Mouse (Mus musculus): ENCODE measurements around the gene Hes5.

Hes5 gene

GRCm38 (mm10) chr4:154922931-154923330, 37.8 kb upstream of the Hes5 start:
- no peaks in the 10 kb centered on the region for H3K9me3 ChIP-seq (ENCODE audit: low read length)
- TF ChIP-seq CTCF (conservative IDR thresholded peaks at IDR 0.05; ENCODE audit: low read length) = no peak
- H3K27me3 ChIP-seq (ENCODE audit: insufficient read depth, low read length) = peaks cover 27% of the 10 kb centered on the region
- peaks cover 22% of the 10 kb centered on the region for H3K4me1 ChIP-seq (replicated peaks; ENCODE audit: low read depth, low read length)
- H3K4me3 ChIP-seq (replicated peaks; ENCODE audit: low read length) = no peak overlapping the region
- no peaks in the 10 kb centered on the region for H3K36me3 ChIP-seq (ENCODE audit: insufficient read depth, low read length)

DNA sequence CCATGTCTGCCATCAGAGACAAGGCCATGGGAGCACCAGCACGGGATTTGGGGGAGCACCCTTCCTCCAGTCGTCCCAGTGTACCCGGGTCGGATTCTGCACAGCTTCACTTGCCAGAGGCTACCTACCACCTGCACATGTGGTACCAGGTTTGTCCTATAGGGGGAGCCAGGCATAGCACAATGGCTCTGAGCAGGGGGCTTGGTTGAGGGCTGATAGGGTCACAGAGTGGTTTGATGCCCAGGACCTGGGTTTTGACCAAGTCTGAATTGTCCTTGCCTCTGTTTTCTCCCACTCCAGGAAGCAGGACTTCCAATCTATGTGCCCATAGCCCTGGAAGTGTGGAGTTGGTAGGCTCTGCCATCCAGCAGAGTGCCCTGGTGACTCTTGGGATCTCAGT, 35.3 kb upstream of the Hes5 start:
- Histone ChIP-seq H3K27me3 (ENCODE audit: insufficient read depth, low read length) (peaks cover 33% of the 10 kb centered on the region), H3K36me3 (ENCODE audit: insufficient read depth, low read length) (no peaks in the 10 kb centered on the region), H3K4me3 (replicated peaks; ENCODE audit: low read length) (peak overlapping the region; percentile 54), H3K4me1 (replicated peaks; ENCODE audit: low read depth, low read length) (peaks cover 31% of the 10 kb centered on the region), H3K9me3 (ENCODE audit: low read length) (no peaks in the 10 kb centered on the region)
- TF ChIP-seq NANOG (IDR thresholded peaks at IDR 0.05; ENCODE audit: borderline replicate concordance, low read length) (no peak), CTCF (conservative IDR thresholded peaks at IDR 0.05; ENCODE audit: low read length) (peak; percentile 91)

DNA sequence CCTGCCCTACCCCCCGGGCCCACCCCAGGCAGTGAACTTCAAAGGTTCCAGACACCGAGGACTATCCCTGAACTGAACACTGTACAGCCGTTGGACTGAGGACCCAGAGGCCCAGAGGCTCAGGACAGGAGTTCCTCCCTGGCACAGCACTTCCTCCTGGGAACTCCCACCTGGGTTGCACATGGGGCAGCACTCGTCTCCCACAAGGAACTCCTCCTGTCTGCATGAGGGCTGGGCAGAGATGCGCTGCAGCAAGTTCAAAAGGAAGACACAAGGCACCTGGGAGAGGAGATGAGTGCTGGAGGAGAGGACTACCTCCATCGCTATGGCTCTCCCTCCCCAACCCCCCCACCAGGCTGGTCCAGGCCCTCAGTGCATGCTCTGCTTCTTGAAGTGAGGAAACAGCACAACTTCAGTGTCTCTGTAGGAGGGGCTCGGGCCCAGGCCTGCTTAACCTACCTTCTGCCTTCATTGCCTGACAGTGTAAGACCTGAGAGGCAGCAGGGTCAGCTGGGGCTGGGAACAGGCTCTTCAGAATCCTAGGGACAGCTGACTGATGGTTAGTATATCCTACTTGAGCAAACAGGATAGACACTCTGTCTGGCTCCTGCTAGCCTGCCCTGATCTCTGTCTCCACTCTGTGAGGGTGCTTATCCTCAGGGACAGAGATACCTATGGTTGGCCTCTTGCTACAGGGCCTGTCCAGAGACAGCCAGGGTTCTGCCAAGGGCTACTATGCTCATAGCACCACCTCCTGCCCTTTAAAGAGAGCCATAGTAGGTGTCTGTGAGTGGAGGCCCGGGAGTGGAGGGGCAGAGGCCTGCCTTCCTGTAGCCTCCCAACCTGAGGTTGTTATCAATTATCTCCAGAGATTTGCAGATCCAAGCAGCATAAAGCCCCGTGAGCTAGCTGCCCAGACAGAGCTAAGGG, 33.5 kb upstream of the Hes5 start:
- TF ChIP-seq NANOG (IDR thresholded peaks at IDR 0.05; ENCODE audit: borderline replicate concordance, low read length) = no peak
- no peak for TF ChIP-seq CTCF (conservative IDR thresholded peaks at IDR 0.05; ENCODE audit: low read length)
- TF ChIP-seq POU5F1 (IDR thresholded peaks at IDR 0.05; ENCODE audit: borderline replicate concordance, low read length) = no peak
- Histone ChIP-seq H3K4me3 (replicated peaks; ENCODE audit: low read length) (no peak overlapping the region), H3K9me3 (ENCODE audit: low read length) (no peaks in the 10 kb centered on the region), H3K27me3 (ENCODE audit: insufficient read depth, low read length) (peaks cover 33% of the 10 kb centered on the region), H3K36me3 (ENCODE audit: insufficient read depth, low read length) (no peaks in the 10 kb centered on the region), H3K4me1 (replicated peaks; ENCODE audit: low read depth, low read length) (peaks cover 31% of the 10 kb centered on the region)

DNA sequence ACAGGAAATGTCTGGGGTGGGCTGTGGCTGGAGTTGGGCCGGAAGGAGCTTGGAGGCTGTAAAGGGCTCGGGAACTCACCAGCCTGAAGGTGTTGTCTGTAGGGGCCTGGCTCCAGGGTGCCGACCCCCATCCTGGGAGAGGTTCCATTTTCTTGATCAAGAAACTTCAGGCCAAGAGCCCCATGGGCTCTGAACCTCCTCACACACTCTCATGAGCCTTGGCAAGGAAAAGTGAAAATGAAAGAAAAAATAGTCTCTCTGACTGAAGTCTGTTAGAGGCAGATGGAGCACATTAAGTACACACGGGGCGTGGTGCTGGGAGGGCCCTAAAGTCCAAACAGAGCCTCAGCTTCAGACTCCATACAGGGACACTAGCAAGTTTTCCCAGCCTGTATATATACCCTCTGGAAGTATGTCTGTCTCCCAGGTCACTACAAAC, 32.8 kb upstream of the Hes5 start:
- Histone ChIP-seq H3K4me1 (replicated peaks; ENCODE audit: low read depth, low read length) (peaks cover 31% of the 10 kb centered on the region), H3K9me3 (ENCODE audit: low read length) (no peaks in the 10 kb centered on the region), H3K27me3 (ENCODE audit: insufficient read depth, low read length) (peaks cover 34% of the 10 kb centered on the region), H3K4me3 (replicated peaks; ENCODE audit: low read length) (no peak overlapping the region), H3K36me3 (ENCODE audit: insufficient read depth, low read length) (no peaks in the 10 kb centered on the region)
- TF ChIP-seq POU5F1 (IDR thresholded peaks at IDR 0.05; ENCODE audit: borderline replicate concordance, low read length) (no peak), CTCF (conservative IDR thresholded peaks at IDR 0.05; ENCODE audit: low read length) (no peak), NANOG (IDR thresholded peaks at IDR 0.05; ENCODE audit: borderline replicate concordance, low read length) (no peak)

DNA sequence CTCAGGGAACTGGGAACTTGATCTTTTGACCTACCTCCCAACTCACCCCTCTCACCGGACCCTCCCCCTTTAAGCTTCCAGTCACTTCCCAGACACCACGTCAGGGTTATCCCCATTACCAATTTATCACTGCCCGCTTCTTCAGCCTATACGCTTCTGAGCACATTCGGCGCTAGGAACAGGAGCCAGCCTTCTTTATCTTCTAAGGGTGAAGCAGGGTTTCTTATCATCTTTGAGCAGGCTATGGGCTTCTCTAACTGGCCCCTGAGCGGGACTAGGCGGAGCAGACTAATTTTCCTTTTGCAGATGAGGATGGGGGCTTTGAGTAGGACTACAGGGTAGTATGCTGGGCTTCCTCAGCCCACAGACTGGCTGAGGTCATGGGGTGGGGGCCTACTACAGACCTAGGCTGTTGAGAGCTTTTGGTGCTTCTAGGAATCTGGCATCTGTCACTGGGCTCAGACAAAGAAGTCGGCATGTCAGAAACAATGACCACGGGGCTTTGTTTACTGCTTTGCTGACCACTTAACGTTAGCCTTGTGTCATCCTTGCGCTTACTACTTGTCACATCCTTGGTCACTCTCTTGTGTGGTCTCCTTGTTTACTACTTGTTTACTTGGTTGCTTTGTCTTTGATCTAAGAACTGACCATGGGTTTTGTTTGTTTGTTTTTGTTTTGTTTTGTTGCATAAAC, 32.2 kb upstream of the Hes5 start, which contains the start of gene Tnfrsf14:
Gene Tnfrsf14 (minus strand): TSS at position 169 of the 693 bp plus-strand sequence.
- H3K4me3 ChIP-seq (replicated peaks; ENCODE audit: low read length) = no peak within 1 kb of the TSS
- peaks cover 31% of the 10 kb centered on the region for H3K4me1 ChIP-seq (replicated peaks; ENCODE audit: low read depth, low read length)
- no peaks in the 10 kb centered on the region for H3K9me3 ChIP-seq (ENCODE audit: low read length)
- TF ChIP-seq POU5F1 (IDR thresholded peaks at IDR 0.05; ENCODE audit: borderline replicate concordance, low read length) = no peak
- no peak for TF ChIP-seq NANOG (IDR thresholded peaks at IDR 0.05; ENCODE audit: borderline replicate concordance, low read length)
- TF ChIP-seq CTCF (conservative IDR thresholded peaks at IDR 0.05; ENCODE audit: low read length) = no peak
- peaks cover 30% of the 10 kb centered on the region for H3K27me3 ChIP-seq (ENCODE audit: insufficient read depth, low read length)
- no peaks in the 10 kb centered on the region for H3K36me3 ChIP-seq (ENCODE audit: insufficient read depth, low read length)

DNA sequence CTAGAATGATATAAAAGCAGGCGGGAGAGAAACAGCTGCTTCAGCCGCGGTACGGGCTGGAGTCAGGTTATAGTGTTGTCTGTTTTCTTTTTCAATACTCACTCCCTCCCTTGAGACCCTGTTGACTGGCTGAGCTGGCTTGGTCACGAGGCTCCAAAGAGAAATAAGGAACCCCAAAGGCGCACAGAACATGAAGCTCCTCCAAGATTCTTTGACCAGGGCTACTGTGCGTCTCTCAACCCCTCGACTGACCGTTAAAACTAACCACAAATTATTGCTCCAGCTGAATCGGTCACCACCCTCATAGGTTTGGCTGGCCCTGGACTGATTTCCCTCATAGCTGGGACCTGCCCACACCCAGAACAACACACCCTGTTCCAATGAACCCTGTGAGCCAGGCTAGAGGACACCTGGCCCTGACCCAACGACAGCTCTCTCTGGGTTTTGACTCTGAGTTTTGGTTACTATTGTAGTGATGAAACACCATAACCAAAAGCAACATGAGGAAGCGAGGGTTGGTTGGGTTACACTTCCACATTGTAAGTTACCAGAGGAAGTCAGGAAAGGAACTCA, 31.5 kb upstream of the Hes5 start:
- Histone ChIP-seq H3K27me3 (ENCODE audit: insufficient read depth, low read length) (peaks cover 32% of the 10 kb centered on the region), H3K36me3 (ENCODE audit: insufficient read depth, low read length) (no peaks in the 10 kb centered on the region), H3K4me1 (replicated peaks; ENCODE audit: low read depth, low read length) (peaks cover 31% of the 10 kb centered on the region), H3K4me3 (replicated peaks; ENCODE audit: low read length) (no peak overlapping the region), H3K9me3 (ENCODE audit: low read length) (no peaks in the 10 kb centered on the region)
- TF ChIP-seq CTCF (conservative IDR thresholded peaks at IDR 0.05; ENCODE audit: low read length) = no peak
- no peak for TF ChIP-seq NANOG (IDR thresholded peaks at IDR 0.05; ENCODE audit: borderline replicate concordance, low read length)
- no peak for TF ChIP-seq POU5F1 (IDR thresholded peaks at IDR 0.05; ENCODE audit: borderline replicate concordance, low read length)

DNA sequence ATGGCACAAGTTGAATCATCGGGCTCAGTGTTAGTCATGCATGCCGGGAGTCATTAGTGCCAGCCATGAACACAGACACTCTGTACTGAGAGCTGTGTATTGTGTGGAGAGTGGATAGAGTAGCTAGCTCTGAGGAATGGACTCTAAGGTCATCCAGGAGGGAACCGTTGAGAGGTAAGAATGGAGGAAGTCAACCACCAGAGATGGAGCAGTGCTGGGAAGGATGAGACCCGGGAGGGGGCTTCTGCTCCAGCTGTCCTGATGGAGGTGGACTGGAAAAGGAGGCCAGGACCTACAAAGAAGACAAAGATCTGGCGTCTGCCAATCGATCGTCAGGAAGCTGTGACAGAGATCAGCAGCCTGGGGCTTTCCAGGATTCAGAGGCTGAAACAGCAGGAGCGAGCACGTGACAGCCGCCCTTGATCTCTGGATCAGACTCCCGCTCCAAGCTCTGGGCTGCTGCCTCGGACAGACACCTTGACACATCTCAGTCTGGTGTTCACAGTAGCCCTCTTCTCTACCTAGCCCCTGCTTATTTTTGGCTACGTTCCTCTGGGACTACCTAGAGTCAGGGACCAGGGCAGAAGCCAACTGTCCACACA, 27.3 kb upstream of the Hes5 start:
- no peak overlapping the region for H3K4me3 ChIP-seq (replicated peaks; ENCODE audit: low read length)
- peaks cover 7% of the 10 kb centered on the region for H3K4me1 ChIP-seq (replicated peaks; ENCODE audit: low read depth, low read length)
- H3K9me3 ChIP-seq (ENCODE audit: low read length) = no peaks in the 10 kb centered on the region
- H3K27me3 ChIP-seq (ENCODE audit: insufficient read depth, low read length) = peaks cover 27% of the 10 kb centered on the region
- TF ChIP-seq POU5F1 (IDR thresholded peaks at IDR 0.05; ENCODE audit: borderline replicate concordance, low read length) (no peak), CTCF (conservative IDR thresholded peaks at IDR 0.05; ENCODE audit: low read length) (no peak), NANOG (IDR thresholded peaks at IDR 0.05; ENCODE audit: borderline replicate concordance, low read length) (no peak)
- no peaks in the 10 kb centered on the region for H3K36me3 ChIP-seq (ENCODE audit: insufficient read depth, low read length)

DNA sequence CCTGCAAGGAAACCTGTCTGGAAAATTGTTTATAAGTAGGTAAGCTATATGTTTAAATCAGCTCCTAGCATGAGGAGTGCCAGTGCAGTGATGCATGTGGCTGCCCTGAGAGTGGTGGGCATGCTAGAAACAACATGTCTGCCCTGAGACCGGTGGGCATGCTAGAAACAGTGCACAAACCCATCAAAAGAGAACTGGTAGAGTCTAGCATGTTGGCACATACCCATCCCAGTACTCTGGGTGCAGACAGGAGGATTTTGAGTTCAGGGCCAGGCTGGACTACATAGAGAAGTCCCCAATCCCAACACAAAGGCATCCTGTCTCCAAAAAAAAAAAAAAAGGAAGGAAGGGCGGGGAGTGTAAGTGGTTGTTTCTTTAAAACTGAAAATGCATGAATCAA, 25.9 kb upstream of the Hes5 start:
- peaks cover 26% of the 10 kb centered on the region for H3K27me3 ChIP-seq (ENCODE audit: insufficient read depth, low read length)
- 0 out of 2 replicates have a peak, but pooled peaks cover 3% of the 10 kb centered on the region for H3K4me1 ChIP-seq (replicated peaks; ENCODE audit: low read depth, low read length)
- H3K36me3 ChIP-seq (ENCODE audit: insufficient read depth, low read length) = no peaks in the 10 kb centered on the region
- TF ChIP-seq POU5F1 (IDR thresholded peaks at IDR 0.05; ENCODE audit: borderline replicate concordance, low read length) (no peak), CTCF (conservative IDR thresholded peaks at IDR 0.05; ENCODE audit: low read length) (no peak), NANOG (IDR thresholded peaks at IDR 0.05; ENCODE audit: borderline replicate concordance, low read length) (no peak)
- no peaks in the 10 kb centered on the region for H3K9me3 ChIP-seq (ENCODE audit: low read length)
- H3K4me3 ChIP-seq (replicated peaks; ENCODE audit: low read length) = no peak overlapping the region
